Mouse (Mus musculus) thymus, postnatal 14 days (tissue): Measurements from ENCODE around the gene Melk.

ENCODE experiments used
- DNase-seq: peaks from one replicate; pipeline ENCODE4 v3.0.0; 2021

Gene Melk

GRCm38 (mm10) chr4:44300781-44301750 is at the start of gene Melk:
TSS of gene Melk (plus strand) at chr4:44300876.
- DNase-seq = peak; percentile 81

GRCm38 (mm10) chr4:44251521-44251920 is 49.2 kb upstream of the Melk start:
- no peak for DNase-seq

- no peak for DNase-seq
These were observed 48.4 kb upstream of the Melk start for GRCm38 (mm10) chr4:44251966-44252916.

- no peak for DNase-seq
These were observed 47.5 kb upstream of the Melk start for GRCm38 (mm10) chr4:44253191-44253590.

- DNase-seq = no peak
These were observed 46.1 kb upstream of the Melk start for GRCm38 (mm10) chr4:44254579-44254978.

- DNase-seq = no peak
These were observed 41.5 kb upstream of the Melk start for GRCm38 (mm10) chr4:44259126-44259525.

- peak; percentile 66 for DNase-seq
These were observed 40.4 kb upstream of the Melk start for GRCm38 (mm10) chr4:44260244-44260643.

GRCm38 (mm10) chr4:44265500-44265899 is 35.2 kb upstream of the Melk start:
- no peak for DNase-seq

- DNase-seq = no peak
These were observed 33.2 kb upstream of the Melk start for GRCm38 (mm10) chr4:44267437-44267836.

- no peak for DNase-seq
These were observed 31.3 kb upstream of the Melk start for GRCm38 (mm10) chr4:44269376-44269817.

GRCm38 (mm10) chr4:44271134-44271533 is 29.5 kb upstream of the Melk start:
- DNase-seq = peak; percentile 41

- DNase-seq = no peak
These were observed 18.9 kb upstream of the Melk start for GRCm38 (mm10) chr4:44281597-44282265.

GRCm38 (mm10) chr4:44292534-44292933 is 8.1 kb upstream of the Melk start:
- peak; percentile 13 for DNase-seq

- no peak for DNase-seq
These were observed 4.8 kb upstream of the Melk start for GRCm38 (mm10) chr4:44295837-44296236.

- no peak for DNase-seq
These were observed 5.9 kb downstream of the Melk start for GRCm38 (mm10) chr4:44306585-44306984.

GRCm38 (mm10) chr4:44310429-44310828 is 9.8 kb downstream of the Melk start:
- DNase-seq = no peak

- no peak for DNase-seq
These were observed 10.2 kb downstream of the Melk start for GRCm38 (mm10) chr4:44310911-44311310.

GRCm38 (mm10) chr4:44316270-44316809 is 15.7 kb downstream of the Melk start:
- no peak for DNase-seq

GRCm38 (mm10) chr4:44320448-44320847 is 19.8 kb downstream of the Melk start:
- DNase-seq = no peak

GRCm38 (mm10) chr4:44322124-44322523 is 21.4 kb downstream of the Melk start:
- DNase-seq = no peak

GRCm38 (mm10) chr4:44325453-44325852 is 24.8 kb downstream of the Melk start:
- DNase-seq = no peak

GRCm38 (mm10) chr4:44326721-44327120 is 26.0 kb downstream of the Melk start:
- no peak for DNase-seq
